Mouse (Mus musculus) forebrain, embryonic 11.5 days (tissue): Measurements from ENCODE around the gene Nuak1. TPM values are rescaled to one million over a fixed set of nuclear protein-coding genes. Genes with fewer than 3 reads are reported as not detected.

Source experiments
- ATAC-seq: fragments of 200-750 bp; cut with Nextera tagmentation; replicated peaks from 2 replicates; pipeline ENCODE4 v1.8.0; 2017; ENCODE audit warnings: moderate TSS enrichment; ENCODE audit not compliant: low FRiP score
- DNase-seq: peaks from one replicate; pipeline ENCODE4 v3.0.0-alpha.2; 2017; ENCODE audit warnings: low spot score
- H3K27ac ChIP-seq: fragments of 300-500 bp; sonication (generic); 2 replicates; pipeline ENCODE4 v1.5.1; 2014; ENCODE audit warnings: low read depth, low read length
- H3K27me3 ChIP-seq: fragments of 300-500 bp; sonication (generic); 2 replicates; pipeline ENCODE4 v1.6.1; 2014; ENCODE audit warnings: mild to moderate bottlenecking, low read length, mixed read lengths; ENCODE audit not compliant: control insufficient read depth, insufficient read depth
- H3K36me3 ChIP-seq: fragments of 300-500 bp; sonication (generic); 2 replicates; pipeline ENCODE4 v1.6.1; 2014; ENCODE audit warnings: mild to moderate bottlenecking, low read length, moderate library complexity, mixed read lengths; ENCODE audit not compliant: control insufficient read depth, insufficient read depth
- H3K4me1 ChIP-seq: fragments of 300-500 bp; sonication (generic); replicated peaks from 2 replicates; pipeline ENCODE4 v1.6.1; 2014; ENCODE audit warnings: low read length, mixed read lengths; ENCODE audit not compliant: control insufficient read depth, insufficient read depth
- H3K4me2 ChIP-seq: fragments of 300-500 bp; sonication (generic); 2 replicates; pipeline ENCODE4 v1.6.1; 2014; ENCODE audit warnings: low read depth, mild to moderate bottlenecking, low read length, moderate library complexity, mixed read lengths; ENCODE audit not compliant: severe bottlenecking
- H3K4me3 ChIP-seq: fragments of 300-500 bp; sonication (generic); 2 replicates; pipeline ENCODE4 v1.5.1; 2014; ENCODE audit warnings: low read depth, low read length
- H3K9ac ChIP-seq: fragments of 300-500 bp; sonication (generic); 2 replicates; pipeline ENCODE4 v1.6.1; 2014; ENCODE audit warnings: low read length
- H3K9me3 ChIP-seq: fragments of 300-500 bp; sonication (generic); 2 replicates; pipeline ENCODE4 v1.6.1; 2016; ENCODE audit warnings: low read length, mixed read lengths; ENCODE audit not compliant: control insufficient read depth
- WGBS: fragments of 180-500 bp; shearing (Covaris S2); extraction: QIAGEN DNeasy Blood & Tissue Kit; methylation state at CpG from one replicate; pipeline ENCODE4 v1.1.7; 2014; 5-methylcytosine and 5-hydroxymethylcytosine counted together
- polyA plus RNA-seq: library from polyadenylated mRNA; unstranded; fragments of >200 nt; fragmentation: Nextera tagmentation; extraction: Ambion mirVana; gene quantifications from 2 replicates; pipeline ENCODE4 v1.2.1, GENCODE M21; 2014

The Nuak1 gene
- polyA plus RNA-seq, 1 experiment from 2014 or later = 2.9 TPM

DNA sequence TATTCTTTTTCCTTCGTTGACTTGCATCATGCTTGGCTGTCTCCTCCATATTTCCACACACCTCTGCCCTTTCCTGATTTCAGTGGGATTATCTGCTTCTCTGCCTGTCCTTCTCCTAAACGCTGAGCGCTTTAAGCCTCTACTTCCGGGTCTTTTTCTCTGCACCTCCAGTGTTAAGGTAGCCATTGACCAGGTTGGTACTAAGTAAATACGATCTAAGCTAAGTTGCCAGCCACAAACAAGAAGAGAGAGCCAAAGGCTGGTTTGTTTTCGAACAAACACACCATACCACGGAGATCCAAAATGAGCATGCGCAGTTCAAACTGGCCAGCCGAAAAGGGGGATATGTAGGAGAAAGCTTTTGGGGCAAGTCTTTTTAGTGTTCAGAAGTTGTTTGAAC lies 17.1 kb upstream of the Nuak1 start:
- no peak for DNase-seq
- H3K36me3 ChIP-seq = no peaks in the 10 kb centered on the region
- H3K4me1 ChIP-seq = no peaks in the 10 kb centered on the region
- no peaks in the 10 kb centered on the region for H3K27me3 ChIP-seq
- no peak overlapping the region for H3K4me2 ChIP-seq
- 88% methylated on average over 9 of the region's 9 CpGs for WGBS
- no peak overlapping the region for H3K9ac ChIP-seq
- H3K9me3 ChIP-seq = no peaks in the 10 kb centered on the region
- no peak overlapping the region for H3K27ac ChIP-seq
- H3K4me3 ChIP-seq = no peak overlapping the region
- ATAC-seq = no peak

DNA sequence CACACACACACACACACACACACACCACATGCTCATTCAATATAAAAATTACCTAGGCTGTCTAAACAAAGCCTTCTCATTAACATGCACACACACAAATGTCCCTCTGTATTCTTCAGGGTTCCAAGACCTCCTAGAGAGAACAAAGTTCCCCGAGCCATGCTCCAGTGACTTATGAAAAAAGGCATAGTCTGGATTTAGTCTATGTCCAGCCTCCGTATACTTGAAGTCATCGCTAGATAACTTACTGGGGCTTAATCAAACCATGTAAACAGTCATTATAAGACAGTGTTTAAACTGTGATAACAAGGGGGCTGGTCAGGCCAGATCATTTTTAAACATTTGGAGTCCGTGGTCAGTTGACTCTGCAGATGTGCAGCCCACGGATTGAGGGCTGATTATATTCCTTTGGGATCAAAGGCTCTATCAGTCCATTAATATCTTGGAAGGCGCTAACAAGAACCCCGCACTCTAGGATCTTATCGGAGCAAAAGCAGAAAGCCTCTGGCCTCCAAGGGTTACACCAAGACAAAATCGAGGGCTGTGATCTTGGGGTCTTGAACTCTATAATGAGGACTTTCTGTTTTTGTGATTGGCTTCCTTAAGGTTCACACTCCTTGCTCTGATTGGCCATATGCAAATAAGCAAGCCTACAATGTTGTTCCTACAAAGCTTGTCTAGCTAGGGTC lies 16.4 kb upstream of the Nuak1 start:
- DNase-seq = no peak
- Histone ChIP-seq H3K9me3 (no peaks in the 10 kb centered on the region), H3K36me3 (no peaks in the 10 kb centered on the region), H3K27me3 (no peaks in the 10 kb centered on the region), H3K4me2 (no peak overlapping the region), H3K4me1 (no peaks in the 10 kb centered on the region), H3K27ac (no peak overlapping the region), H3K4me3 (no peak overlapping the region), H3K9ac (no peak overlapping the region)
- 57% methylated on average over 9 of the region's 9 CpGs for WGBS
- no peak for ATAC-seq

GRCm38 (mm10) chr10:84451883-84452282 lies 11.5 kb upstream of the Nuak1 start:
- H3K9me3 ChIP-seq = no peaks in the 10 kb centered on the region
- no peaks in the 10 kb centered on the region for H3K27me3 ChIP-seq
- H3K36me3 ChIP-seq = no peaks in the 10 kb centered on the region
- H3K9ac ChIP-seq = no peak overlapping the region
- no peak for DNase-seq
- H3K4me2 ChIP-seq = no peak overlapping the region
- WGBS = 68% methylated on average over 4 of the region's 4 CpGs
- no peak for ATAC-seq
- peaks cover 8% of the 10 kb centered on the region; the same call in 1 of the 2 replicates for H3K4me1 ChIP-seq
- H3K4me3 ChIP-seq = no peak overlapping the region
- H3K27ac ChIP-seq = no peak overlapping the region

- WGBS = 3% methylated on average over 10 of the region's 10 CpGs
- H3K4me2 ChIP-seq = no peak overlapping the region
- H3K9me3 ChIP-seq = no peaks in the 10 kb centered on the region
- no peak overlapping the region for H3K4me3 ChIP-seq
- H3K4me1 ChIP-seq = peaks cover 12% of the 10 kb centered on the region; the same call in 1 of the 2 replicates
- no peaks in the 10 kb centered on the region for H3K36me3 ChIP-seq
- DNase-seq = peak; percentile 90
- peak; percentile 64; the same call in 1 of the 2 replicates for ATAC-seq
- no peak overlapping the region for H3K27ac ChIP-seq
- H3K9ac ChIP-seq = no peak overlapping the region
- no peaks in the 10 kb centered on the region for H3K27me3 ChIP-seq
Measured at GRCm38 (mm10) chr10:84450654-84451053, 10.3 kb upstream of the Nuak1 start.

DNA sequence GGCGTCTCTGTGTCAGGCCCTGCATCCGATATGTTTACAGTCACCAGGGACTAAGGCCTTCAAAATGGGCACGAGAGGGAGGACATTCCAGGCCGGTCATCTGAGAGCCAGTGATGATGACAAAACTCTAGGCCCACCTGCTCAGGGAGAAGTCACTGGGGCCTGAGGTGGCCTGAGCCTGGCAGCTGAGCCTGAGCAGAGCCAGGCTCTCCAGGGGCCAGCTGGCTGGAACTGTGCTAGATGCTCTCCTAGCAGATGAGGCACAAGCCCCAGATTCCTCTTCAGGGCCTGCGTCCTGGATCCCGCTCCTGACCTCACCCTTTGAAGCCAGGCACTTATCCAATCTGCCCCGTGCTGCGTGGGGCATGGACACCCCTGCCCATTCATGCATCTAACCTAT lies 9.3 kb upstream of the Nuak1 start:
- Histone ChIP-seq H3K27ac (no peak overlapping the region), H3K4me1 (peaks cover 12% of the 10 kb centered on the region; the same call in 1 of the 2 replicates), H3K27me3 (no peaks in the 10 kb centered on the region), H3K9ac (no peak overlapping the region), H3K4me3 (no peak overlapping the region), H3K36me3 (no peaks in the 10 kb centered on the region), H3K4me2 (no peak overlapping the region), H3K9me3 (no peaks in the 10 kb centered on the region)
- WGBS = 71% methylated on average over 8 of the region's 8 CpGs
- ATAC-seq = no peak
- no peak for DNase-seq

DNA sequence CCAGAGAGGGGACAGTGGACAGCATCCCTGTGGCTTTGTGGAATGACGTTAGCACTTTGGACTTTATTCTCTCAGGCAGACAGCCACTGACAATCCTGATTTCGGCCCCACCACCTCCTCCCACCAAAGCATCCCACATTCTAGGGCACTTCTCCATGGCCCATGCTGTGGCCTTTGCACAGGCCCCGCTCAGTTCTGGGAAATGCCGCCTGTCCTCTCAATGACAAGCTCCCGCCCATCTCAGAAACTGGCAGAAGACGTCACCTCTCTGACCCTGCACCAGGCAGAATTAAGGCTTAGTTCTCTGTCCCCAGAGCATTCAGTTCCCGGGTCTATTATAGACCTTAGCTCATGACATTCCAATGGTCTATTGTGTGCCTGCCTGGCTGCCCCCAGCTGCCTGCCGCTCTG lies 7.0 kb upstream of the Nuak1 start:
- 6% methylated on average over 8 of the region's 8 CpGs for WGBS
- Histone ChIP-seq H3K4me2 (no peak overlapping the region), H3K4me1 (peaks cover 14% of the 10 kb centered on the region; the same call in 1 of the 2 replicates)

GRCm38 (mm10) chr10:84446661-84447060 lies 6.3 kb upstream of the Nuak1 start:
- peaks cover 21% of the 10 kb centered on the region for H3K4me1 ChIP-seq
- no peak overlapping the region for H3K4me3 ChIP-seq

More for the DNA sequence above, 7.0 kb upstream of the Nuak1 start:
- Histone ChIP-seq H3K27ac (peak overlapping the region; percentile 61), H3K36me3 (no peaks in the 10 kb centered on the region), H3K9me3 (no peaks in the 10 kb centered on the region), H3K27me3 (no peaks in the 10 kb centered on the region), H3K4me3 (no peak overlapping the region), H3K9ac (no peak overlapping the region)
- ATAC-seq = peak; percentile 86
- DNase-seq = peak; percentile 71

GRCm38 (mm10) chr10:84444396-84444795 lies 4.0 kb upstream of the Nuak1 start:
- H3K36me3 ChIP-seq = no peaks in the 10 kb centered on the region
- ATAC-seq (no peak), DNase-seq (no peak)
- H3K9ac ChIP-seq = no peak overlapping the region
- H3K4me1 ChIP-seq = peaks cover 24% of the 10 kb centered on the region
- H3K4me3 ChIP-seq = no peak overlapping the region
- 77% methylated on average over 9 of the region's 9 CpGs for WGBS
- H3K27me3 ChIP-seq = no peaks in the 10 kb centered on the region
- no peaks in the 10 kb centered on the region for H3K9me3 ChIP-seq
- no peak overlapping the region for H3K27ac ChIP-seq
- no peak overlapping the region for H3K4me2 ChIP-seq

More at GRCm38 (mm10) chr10:84446661-84447060, 6.3 kb upstream of the Nuak1 start:
- Histone ChIP-seq H3K9me3 (no peaks in the 10 kb centered on the region), H3K36me3 (no peaks in the 10 kb centered on the region), H3K27ac (no peak overlapping the region; the same call in 1 of the 2 replicates), H3K4me2 (no peak overlapping the region), H3K27me3 (no peaks in the 10 kb centered on the region), H3K9ac (no peak overlapping the region)
- 80% methylated on average over 6 of the region's 6 CpGs for WGBS
- DNase-seq = no peak
- no peak for ATAC-seq

DNA sequence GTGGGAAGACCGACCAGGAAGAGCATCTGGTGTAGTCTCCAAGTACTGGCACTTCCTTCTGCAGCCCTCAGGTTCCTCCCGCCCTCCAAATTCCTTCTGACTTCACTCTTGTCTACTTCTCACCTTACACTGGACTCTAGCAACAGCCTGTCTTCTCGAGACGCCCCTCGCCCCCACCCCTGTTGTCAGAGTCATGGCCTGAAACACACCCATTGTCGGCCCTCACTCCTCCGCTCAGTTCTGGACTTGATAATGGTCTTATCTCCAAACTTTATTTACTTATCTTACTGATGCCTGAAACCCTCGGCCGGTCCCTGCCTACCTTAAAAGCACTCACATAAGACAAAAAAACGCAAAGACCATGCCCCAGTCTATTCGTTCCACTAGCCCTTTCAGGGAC lies 1.4 kb upstream of the Nuak1 start:
- Histone ChIP-seq H3K36me3 (no peaks in the 10 kb centered on the region), H3K4me1 (peaks cover 30% of the 10 kb centered on the region), H3K4me3 (peak overlapping the region; percentile 61), H3K4me2 (peak overlapping the region; percentile 85), H3K9me3 (no peaks in the 10 kb centered on the region), H3K27ac (peak overlapping the region; percentile 98; the same call in 1 of the 2 replicates), H3K9ac (peak overlapping the region; percentile 100), H3K27me3 (no peaks in the 10 kb centered on the region)
- no peak for ATAC-seq
- WGBS = 7% methylated on average over 11 of the region's 11 CpGs
- peak; percentile 58 for DNase-seq
